Mouse (Mus musculus) neural tube, embryonic 13.5 days (tissue): ENCODE measurements at regions not wholly inside any gene's neighbourhood (a gene's known extent, or its start where the extent isn't known, plus 50 kb on each side); places are given as distances from the start of the nearest gene placed in this dataset.

Source experiments
- ATAC-seq: fragments of 200-750 bp; cut with Nextera tagmentation; 2 replicates; pipeline ENCODE4 v1.8.0; 2017; ENCODE audit warnings: low read depth, mild to moderate bottlenecking, moderate TSS enrichment, moderate library complexity
- H3K27ac ChIP-seq: fragments of 300-500 bp; sonication (generic); replicated peaks from 2 replicates; pipeline ENCODE4 v1.5.1; 2015; ENCODE audit warnings: moderate library complexity, mild to moderate bottlenecking, inconsistent platforms
- H3K27me3 ChIP-seq: fragments of 300-500 bp; sonication (generic); 2 replicates; pipeline ENCODE4 v1.6.1; 2015; ENCODE audit warnings: mild to moderate bottlenecking, inconsistent platforms
- H3K36me3 ChIP-seq: fragments of 300-500 bp; sonication (generic); 2 replicates; pipeline ENCODE4 v1.6.1; 2015; ENCODE audit warnings: mild to moderate bottlenecking, inconsistent platforms
- H3K4me1 ChIP-seq: fragments of 300-500 bp; sonication (generic); replicated peaks from 2 replicates; pipeline ENCODE4 v1.6.1; 2015; ENCODE audit warnings: inconsistent platforms
- H3K4me2 ChIP-seq: fragments of 300-500 bp; sonication (generic); 2 replicates; pipeline ENCODE4 v1.6.1; 2015; ENCODE audit warnings: inconsistent platforms, mild to moderate bottlenecking, moderate library complexity
- H3K4me3 ChIP-seq: fragments of 300-500 bp; sonication (generic); 2 replicates; pipeline ENCODE4 v1.5.1; 2015; ENCODE audit warnings: mild to moderate bottlenecking, inconsistent platforms
- H3K9ac ChIP-seq: fragments of 300-500 bp; sonication (generic); 2 replicates; pipeline ENCODE4 v1.6.1; 2015; ENCODE audit warnings: moderate library complexity, mild to moderate bottlenecking, inconsistent platforms
- H3K9me3 ChIP-seq: fragments of 300-500 bp; sonication (generic); 2 replicates; pipeline ENCODE4 v1.6.1; 2016; ENCODE audit warnings: inconsistent platforms
- WGBS: fragments of 180-500 bp; shearing (Covaris S2); methylation state at CpG from one replicate; pipeline ENCODE4 v1.1.7; 2015; 5-methylcytosine and 5-hydroxymethylcytosine counted together

GRCm38 (mm10) chr3:37968654-37969053 is 244.4 kb upstream of the Gm5148 start:
- ATAC-seq: no peak

GRCm38 (mm10) chr3:37965221-37965620 is 240.9 kb upstream of the Gm5148 start:
- Histone ChIP-seq H3K4me2 (no peak overlapping the region), H3K27me3 (no peaks in the 10 kb centered on the region), H3K9me3 (no peaks in the 10 kb centered on the region), H3K27ac (no peak overlapping the region), H3K4me1 (no peaks in the 10 kb centered on the region), H3K36me3 (no peaks in the 10 kb centered on the region), H3K4me3 (no peak overlapping the region), H3K9ac (no peak overlapping the region)
- 90% methylated on average over 4 of the region's 4 CpGs for WGBS
- ATAC-seq: no peak

More at GRCm38 (mm10) chr3:37968654-37969053, 244.4 kb upstream of the Gm5148 start:
- Histone ChIP-seq H3K9ac (no peak overlapping the region), H3K36me3 (no peaks in the 10 kb centered on the region), H3K27me3 (no peaks in the 10 kb centered on the region), H3K9me3 (no peaks in the 10 kb centered on the region), H3K4me1 (no peaks in the 10 kb centered on the region), H3K4me3 (no peak overlapping the region), H3K27ac (no peak overlapping the region), H3K4me2 (no peak overlapping the region)

GRCm38 (mm10) chr3:37964083-37964482 is 239.8 kb upstream of the Gm5148 start:
- Histone ChIP-seq H3K9ac (no peak overlapping the region), H3K4me3 (no peak overlapping the region), H3K27ac (no peak overlapping the region), H3K9me3 (no peaks in the 10 kb centered on the region), H3K36me3 (no peaks in the 10 kb centered on the region), H3K27me3 (no peaks in the 10 kb centered on the region), H3K4me2 (no peak overlapping the region), H3K4me1 (no peaks in the 10 kb centered on the region)
- 83% methylated on average over 5 of the region's 5 CpGs for WGBS
- ATAC-seq: no peak

GRCm38 (mm10) chr3:37962811-37963210 is 238.5 kb upstream of the Gm5148 start:
- Histone ChIP-seq H3K4me1 (no peaks in the 10 kb centered on the region), H3K27ac (no peak overlapping the region), H3K4me2 (no peak overlapping the region), H3K27me3 (no peaks in the 10 kb centered on the region), H3K4me3 (no peak overlapping the region), H3K36me3 (no peaks in the 10 kb centered on the region), H3K9me3 (no peaks in the 10 kb centered on the region), H3K9ac (no peak overlapping the region)
- no peak for ATAC-seq
- 84% methylated on average over 8 of the region's 8 CpGs for WGBS

GRCm38 (mm10) chr3:37962043-37962810 is 237.9 kb upstream of the Gm5148 start:
- ATAC-seq: no peak

GRCm38 (mm10) chr3:37958361-37958978 is 234.2 kb upstream of the Gm5148 start:
- Histone ChIP-seq H3K27ac (no peak overlapping the region), H3K4me1 (no peaks in the 10 kb centered on the region), H3K9me3 (peaks cover 5% of the 10 kb centered on the region; the same call in 1 of the 2 replicates), H3K36me3 (no peaks in the 10 kb centered on the region), H3K4me2 (no peak overlapping the region), H3K27me3 (no peaks in the 10 kb centered on the region), H3K9ac (no peak overlapping the region), H3K4me3 (no peak overlapping the region)
- ATAC-seq: no peak
- 63% methylated on average over 6 of the region's 6 CpGs for WGBS

More at GRCm38 (mm10) chr3:37962043-37962810, 237.9 kb upstream of the Gm5148 start:
- Histone ChIP-seq H3K36me3 (no peaks in the 10 kb centered on the region), H3K4me3 (no peak overlapping the region), H3K4me2 (no peak overlapping the region), H3K4me1 (no peaks in the 10 kb centered on the region), H3K27me3 (no peaks in the 10 kb centered on the region), H3K27ac (no peak overlapping the region), H3K9me3 (no peaks in the 10 kb centered on the region), H3K9ac (no peak overlapping the region)
- WGBS: 73% methylated on average over 12 of the region's 12 CpGs

- Histone ChIP-seq H3K4me1 (no peaks in the 10 kb centered on the region), H3K9me3 (peaks cover 5% of the 10 kb centered on the region; the same call in 1 of the 2 replicates), H3K4me3 (no peak overlapping the region), H3K27ac (no peak overlapping the region), H3K36me3 (no peaks in the 10 kb centered on the region), H3K27me3 (no peaks in the 10 kb centered on the region), H3K9ac (no peak overlapping the region), H3K4me2 (no peak overlapping the region)
- 91% methylated on average over 6 of the region's 6 CpGs for WGBS
- no peak for ATAC-seq
Observed at GRCm38 (mm10) chr3:37956543-37956942, 232.3 kb upstream of the Gm5148 start.

- no peak overlapping the region for H3K27ac ChIP-seq
- H3K36me3 ChIP-seq: no peaks in the 10 kb centered on the region
- no peak overlapping the region for H3K4me2 ChIP-seq
- no peaks in the 10 kb centered on the region for H3K27me3 ChIP-seq
- WGBS: 72% methylated on average over 3 of the region's 3 CpGs
- H3K4me3 ChIP-seq: no peak overlapping the region
- H3K4me1 ChIP-seq: no peaks in the 10 kb centered on the region
- H3K9me3 ChIP-seq: peaks cover 5% of the 10 kb centered on the region
- no peak for ATAC-seq
- H3K9ac ChIP-seq: no peak overlapping the region
Observed at GRCm38 (mm10) chr3:37952891-37953290, 228.6 kb upstream of the Gm5148 start.

- no peak overlapping the region for H3K4me2 ChIP-seq
- no peak overlapping the region for H3K9ac ChIP-seq
- no peaks in the 10 kb centered on the region for H3K4me1 ChIP-seq
- no peak overlapping the region for H3K27ac ChIP-seq
- no peaks in the 10 kb centered on the region for H3K36me3 ChIP-seq
- no peak for ATAC-seq
- H3K9me3 ChIP-seq: peaks cover 5% of the 10 kb centered on the region
- H3K27me3 ChIP-seq: no peaks in the 10 kb centered on the region
- no peak overlapping the region for H3K4me3 ChIP-seq
Observed at GRCm38 (mm10) chr3:37952251-37952650, 228.0 kb upstream of the Gm5148 start.

- Histone ChIP-seq H3K27ac (no peak overlapping the region), H3K9me3 (no peaks in the 10 kb centered on the region)
- ATAC-seq: no peak
Observed at GRCm38 (mm10) chr3:37943661-37944060, 219.4 kb upstream of the Gm5148 start.

GRCm38 (mm10) chr3:37940016-37940415 is 215.7 kb upstream of the Gm5148 start:
- no peak for ATAC-seq
- H3K4me2 ChIP-seq: no peak overlapping the region

More at GRCm38 (mm10) chr3:37943661-37944060, 219.4 kb upstream of the Gm5148 start:
- H3K36me3 ChIP-seq: no peaks in the 10 kb centered on the region
- H3K27me3 ChIP-seq: no peaks in the 10 kb centered on the region
- no peak overlapping the region for H3K9ac ChIP-seq
- no peak overlapping the region for H3K4me3 ChIP-seq
- no peak overlapping the region for H3K4me2 ChIP-seq
- H3K4me1 ChIP-seq: no peaks in the 10 kb centered on the region

GRCm38 (mm10) chr3:37938870-37939269 is 214.6 kb upstream of the Gm5148 start:
- no peak overlapping the region for H3K27ac ChIP-seq
- no peak for ATAC-seq
- WGBS: 96% methylated on average over 11 of the region's 11 CpGs
- no peaks in the 10 kb centered on the region for H3K9me3 ChIP-seq
- H3K27me3 ChIP-seq: 0 out of 2 replicates have a peak, but pooled peaks cover 3% of the 10 kb centered on the region
- no peaks in the 10 kb centered on the region for H3K36me3 ChIP-seq
- no peak overlapping the region for H3K4me3 ChIP-seq
- H3K9ac ChIP-seq: no peak overlapping the region
- peaks cover 29% of the 10 kb centered on the region for H3K4me1 ChIP-seq
- no peak overlapping the region for H3K4me2 ChIP-seq

More at GRCm38 (mm10) chr3:37940016-37940415, 215.7 kb upstream of the Gm5148 start:
- H3K4me3 ChIP-seq: no peak overlapping the region
- H3K9ac ChIP-seq: no peak overlapping the region
- H3K36me3 ChIP-seq: no peaks in the 10 kb centered on the region
- H3K27me3 ChIP-seq: 0 out of 2 replicates have a peak, but pooled peaks cover 3% of the 10 kb centered on the region
- peaks cover 26% of the 10 kb centered on the region for H3K4me1 ChIP-seq
- H3K9me3 ChIP-seq: no peaks in the 10 kb centered on the region
- H3K27ac ChIP-seq: no peak overlapping the region
- WGBS: 88% methylated on average over 3 of the region's 3 CpGs
